Mouse (Mus musculus) C2C12 (cell line): ENCODE measurements around the gene Scnm1.

ENCODE experiments used
- CEBPB ChIP-seq: IDR thresholded peaks from one replicate; pipeline ENCODE4 v1.6.1; 2011; ENCODE audit warnings: low read depth, mild to moderate bottlenecking, control low read depth, moderate library complexity
- CTCF ChIP-seq: IDR thresholded peaks from one replicate; pipeline ENCODE4 v1.5.1; 2011; ENCODE audit not compliant: control insufficient read depth, insufficient read depth, insufficient read length
- FOSL1 ChIP-seq: IDR thresholded peaks from one replicate; pipeline ENCODE4 v1.8.0; 2011; ENCODE audit warnings: mild to moderate bottlenecking, low read length; ENCODE audit not compliant: poor library complexity, insufficient read depth, severe bottlenecking
- MAX ChIP-seq: IDR thresholded peaks from one replicate; pipeline ENCODE4 v1.6.1; 2011; ENCODE audit warnings: mild to moderate bottlenecking, control low read depth
- MYOD1 ChIP-seq: IDR thresholded peaks from one replicate; pipeline ENCODE4 v1.6.1; 2011; ENCODE audit warnings: low read depth; ENCODE audit not compliant: control insufficient read depth, insufficient read length
- MYOG ChIP-seq: IDR thresholded peaks from one replicate; pipeline ENCODE4 v1.6.1; 2011; ENCODE audit not compliant: control insufficient read depth, insufficient read length; ENCODE audit errors: extremely low read depth
- USF1 ChIP-seq: IDR thresholded peaks from one replicate; pipeline ENCODE4 v1.6.1; 2011; ENCODE audit warnings: low read depth, mild to moderate bottlenecking, control low read depth, moderate library complexity

DNA sequence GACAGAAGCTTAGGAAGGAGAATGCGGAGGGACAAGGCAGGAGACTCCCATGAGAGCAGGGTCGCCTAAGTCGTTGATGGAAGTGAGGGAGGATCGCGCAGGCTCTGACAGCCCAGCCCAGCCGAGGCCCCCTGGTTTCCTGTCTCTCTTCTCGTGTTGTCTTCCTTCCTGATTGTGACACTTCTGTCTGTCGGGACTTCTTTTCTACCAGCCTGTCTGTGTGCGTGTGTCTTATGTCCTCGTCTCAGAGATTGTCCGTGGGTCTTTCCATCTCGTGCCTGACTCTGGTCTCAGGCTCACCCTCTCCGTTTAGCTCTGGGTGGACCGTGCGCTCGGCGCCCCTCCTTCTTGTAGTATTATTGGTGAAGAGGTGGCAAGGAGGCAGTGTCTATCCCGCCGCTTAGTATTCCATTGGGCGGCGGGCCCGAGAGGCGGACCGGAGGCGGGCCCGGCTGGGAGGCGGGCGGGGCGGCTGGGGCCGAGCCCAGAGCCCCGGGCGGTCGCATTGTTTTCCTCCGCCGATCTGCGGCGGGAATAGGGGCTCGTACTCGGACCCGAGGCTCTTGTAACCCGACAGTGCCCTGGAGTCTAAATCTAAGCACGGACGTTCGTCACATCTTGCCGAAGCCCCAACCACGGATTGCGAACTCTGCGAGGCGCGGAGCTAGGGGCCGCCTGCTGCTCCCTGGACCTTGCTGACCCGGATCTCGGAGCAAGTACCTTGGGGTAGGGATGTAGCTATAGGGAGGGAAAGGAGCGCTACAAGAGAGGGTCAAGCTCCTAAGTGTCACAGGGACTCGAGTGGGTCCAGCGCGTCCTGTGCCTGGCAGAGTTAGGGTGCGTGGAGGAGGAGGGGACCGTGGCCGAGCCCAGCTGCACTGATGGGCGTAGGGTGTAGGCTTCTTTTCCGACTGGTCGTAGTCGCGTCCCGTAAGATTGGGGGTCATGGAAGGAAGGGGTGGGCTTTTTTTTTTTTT lies 26.5 kb upstream of the Scnm1 start, which contains the start of gene Sema6c:
- TF ChIP-seq CTCF = no peak
- no peak for TF ChIP-seq MAX
- no peak for TF ChIP-seq CEBPB
- TF ChIP-seq USF1 = no peak
- no peak for TF ChIP-seq MYOG
- no peak for TF ChIP-seq MYOD1
- TF ChIP-seq FOSL1 = no peak
